Mouse (Mus musculus): ENCODE measurements at regions not wholly inside any gene's neighbourhood (a gene's known extent, or its start where the extent isn't known, plus 50 kb on each side); places are given as distances from the start of the nearest gene placed in this dataset.

- DNase-seq (ENCODE audit: low read depth, low spot score): no peak
Measured at GRCm38 (mm10) chr13:106562161-106562560, 374.6 kb downstream of the Ipo11 start.

DNA sequence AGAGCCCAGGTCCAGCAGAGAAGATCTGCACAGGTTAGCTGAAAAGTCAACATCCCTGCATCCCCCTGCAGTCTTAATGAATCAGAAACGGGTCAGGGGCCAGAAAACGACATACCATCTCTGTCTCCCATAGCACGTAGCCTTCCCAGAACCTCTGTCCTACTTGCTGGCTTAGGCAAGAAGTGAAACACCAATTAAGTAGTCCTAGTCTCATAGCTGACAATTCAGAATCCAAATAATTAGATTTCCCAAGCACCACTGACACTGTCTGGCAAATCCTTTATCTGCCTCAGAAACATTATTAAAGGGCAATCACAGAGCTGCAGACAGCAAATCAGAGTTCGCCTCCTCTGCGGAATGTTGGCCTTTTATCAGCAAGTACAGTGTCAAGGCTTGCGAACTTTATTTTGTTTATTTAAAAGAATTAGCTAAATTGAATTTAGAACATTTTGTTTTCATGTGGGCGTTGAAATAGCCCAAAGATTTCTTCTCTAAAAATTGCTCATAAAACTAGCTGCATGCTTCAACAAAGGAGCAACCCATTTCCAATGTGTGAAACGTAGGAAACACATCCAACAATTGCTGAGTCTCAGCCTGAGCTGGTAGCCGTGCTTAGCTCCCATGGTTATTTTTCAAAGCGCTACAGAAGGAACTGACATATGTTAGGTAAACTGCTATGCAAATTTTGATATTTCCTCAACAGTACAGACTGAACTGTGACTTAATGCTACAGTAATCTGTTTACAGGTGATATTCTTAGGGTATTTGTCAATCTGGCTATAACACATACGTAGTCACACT lies 411.2 kb downstream of the Ipo11 start:
- DNase-seq (ENCODE audit: low read depth, low spot score): no peak

DNA sequence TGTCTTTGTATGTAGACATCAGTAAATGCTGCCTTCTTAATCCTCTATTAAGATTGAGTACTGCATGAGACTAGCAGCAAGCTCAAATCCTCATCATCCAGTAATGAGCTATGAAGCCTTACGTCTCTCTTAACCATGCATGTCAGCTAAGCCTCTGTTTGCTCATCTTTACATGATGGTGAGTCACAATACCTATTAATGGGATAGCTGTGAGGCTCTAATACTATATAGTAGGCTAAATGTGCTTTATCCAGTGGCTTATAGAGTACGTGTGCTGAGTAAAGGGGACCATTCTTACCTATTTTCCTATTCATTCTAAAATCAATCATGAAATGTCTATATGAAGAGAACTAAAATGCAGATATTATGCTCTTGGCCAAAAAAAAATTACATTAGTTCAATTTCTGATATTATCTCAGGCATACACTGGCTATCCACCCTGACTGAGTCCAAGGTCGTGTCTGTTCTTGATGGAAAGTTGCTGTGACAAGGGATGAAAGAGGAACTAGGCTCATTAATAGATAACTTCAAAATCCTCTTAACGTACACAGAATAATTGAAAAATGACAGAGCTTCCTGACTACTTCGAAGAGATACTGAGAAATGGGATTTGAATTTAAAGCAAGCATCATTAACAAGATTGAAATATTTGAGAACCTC lies 422.1 kb downstream of the Ipo11 start:
- no peak for DNase-seq (ENCODE audit: low read depth, low spot score)

DNA sequence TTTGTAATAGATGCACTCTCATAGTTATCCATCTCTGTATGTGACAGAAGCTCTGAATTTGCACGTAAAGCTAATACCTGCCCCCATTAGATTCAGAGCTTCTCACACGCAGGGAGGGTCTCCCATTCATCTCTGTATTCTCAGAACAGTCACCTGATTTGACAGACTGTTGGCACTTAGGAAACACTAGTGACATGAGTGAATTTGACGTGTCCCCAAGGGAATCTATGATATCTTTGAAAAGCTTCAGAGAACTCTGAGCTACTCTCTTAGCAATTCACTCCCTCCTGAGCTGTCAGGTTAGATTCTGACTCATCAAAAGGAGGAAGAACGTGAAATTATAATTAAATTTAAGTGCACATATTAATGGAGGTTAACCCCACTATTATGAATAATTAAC lies 423.1 kb downstream of the Ipo11 start:
- no peak for DNase-seq (ENCODE audit: low read depth, low spot score)

- no peak for DNase-seq (ENCODE audit: low read depth, low spot score)
Measured at GRCm38 (mm10) chr13:106510435-106510834, 426.3 kb downstream of the Ipo11 start.

DNA sequence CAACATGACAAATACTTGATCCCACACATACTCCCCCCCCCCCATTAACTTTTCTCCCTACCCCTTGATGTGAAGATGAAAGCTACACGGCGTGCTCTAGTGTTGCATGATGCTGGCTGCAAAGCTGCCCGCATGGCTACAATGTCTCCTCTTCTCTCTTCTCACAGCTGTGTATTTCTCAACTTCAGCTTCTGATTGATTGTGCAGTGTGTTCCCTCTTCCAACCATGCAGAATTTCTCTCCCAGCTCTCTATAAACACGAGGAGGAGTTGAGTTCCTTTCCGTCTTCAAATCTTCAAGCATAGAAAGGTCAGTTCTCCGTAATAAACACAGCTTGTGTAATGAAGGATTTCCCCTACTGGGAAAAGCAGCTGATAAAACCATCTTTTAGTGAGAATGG lies 435.5 kb downstream of the Ipo11 start:
- no peak for DNase-seq (ENCODE audit: low read depth, low spot score)

DNA sequence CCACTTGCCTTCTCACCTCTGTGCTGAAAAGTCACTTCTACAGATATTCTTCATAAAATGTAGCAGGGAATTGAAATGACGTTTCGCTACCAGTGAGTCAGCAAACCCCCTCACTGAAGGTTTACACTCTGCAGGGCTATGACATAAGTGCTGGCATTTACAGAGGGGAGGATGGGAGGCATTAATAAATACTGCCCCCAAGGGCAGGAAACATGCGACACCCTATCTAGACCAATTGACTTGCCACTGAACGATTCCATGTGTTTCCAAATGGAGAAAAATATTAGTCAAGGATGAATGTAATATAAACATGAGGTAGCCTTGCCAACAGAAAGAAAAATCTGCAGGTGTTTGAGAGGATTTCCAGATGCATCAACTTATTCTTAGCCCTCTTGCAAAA lies 465.5 kb downstream of the Ipo11 start:
- DNase-seq (ENCODE audit: low read depth, low spot score): no peak

DNA sequence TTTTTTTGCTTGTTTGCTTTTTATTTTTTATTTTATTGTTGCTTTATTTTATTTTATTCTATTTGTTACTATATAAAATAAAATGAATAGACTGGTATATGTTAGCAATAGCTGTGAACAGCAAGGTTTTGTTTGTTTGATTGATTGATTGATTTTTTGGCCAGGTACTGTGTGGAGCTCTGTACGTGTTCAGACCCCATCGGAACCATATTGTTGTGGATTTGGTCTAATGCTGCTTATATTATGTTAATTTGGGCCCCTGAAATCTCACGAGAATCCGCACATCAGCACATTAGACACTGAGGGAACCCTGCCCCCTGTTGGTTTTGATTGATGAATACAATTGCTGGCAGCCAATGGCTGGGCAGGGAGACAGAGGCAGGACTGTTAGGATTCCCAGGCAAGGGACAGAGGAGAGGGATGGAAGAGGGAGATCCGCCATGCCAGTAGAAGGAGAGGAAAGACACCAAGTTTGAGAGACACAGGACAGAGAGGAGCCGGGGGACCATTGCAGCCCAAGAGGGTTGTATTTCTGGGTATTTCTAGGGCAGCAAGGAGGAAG lies 482.3 kb downstream of the Ipo11 start:
- no peak for DNase-seq (ENCODE audit: low read depth, low spot score)

- DNase-seq (ENCODE audit: low read depth, low spot score): no peak
Measured at GRCm38 (mm10) chr13:106432165-106432564, 504.6 kb downstream of the Ipo11 start.

- DNase-seq (ENCODE audit: low read depth, low spot score): no peak
Measured at GRCm38 (mm10) chr13:106406608-106407038, 530.1 kb downstream of the Ipo11 start.

DNA sequence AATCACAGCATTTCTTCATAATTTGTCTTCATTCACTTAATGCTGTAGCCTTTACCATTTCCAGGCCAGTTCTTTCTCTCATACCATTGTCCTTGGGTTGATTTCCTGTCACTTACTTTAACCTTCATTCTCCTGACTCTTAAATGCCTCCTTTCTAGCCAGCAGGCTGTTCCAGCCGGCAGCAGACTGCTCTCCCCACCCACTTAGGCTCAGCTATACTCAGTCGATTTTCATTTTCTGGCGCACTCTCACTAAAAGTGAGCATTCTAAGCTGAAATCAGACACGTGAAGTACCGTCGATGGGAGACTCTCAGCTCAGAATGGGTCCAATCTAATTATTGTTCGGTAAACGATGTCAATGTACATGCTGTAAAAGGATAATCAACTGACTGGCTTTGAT lies 544.1 kb downstream of the Ipo11 start:
- no peak for DNase-seq (ENCODE audit: low read depth, low spot score)

- no peak for DNase-seq (ENCODE audit: low read depth, low spot score)
Measured at GRCm38 (mm10) chr13:106388634-106389033, 548.1 kb downstream of the Ipo11 start.

DNA sequence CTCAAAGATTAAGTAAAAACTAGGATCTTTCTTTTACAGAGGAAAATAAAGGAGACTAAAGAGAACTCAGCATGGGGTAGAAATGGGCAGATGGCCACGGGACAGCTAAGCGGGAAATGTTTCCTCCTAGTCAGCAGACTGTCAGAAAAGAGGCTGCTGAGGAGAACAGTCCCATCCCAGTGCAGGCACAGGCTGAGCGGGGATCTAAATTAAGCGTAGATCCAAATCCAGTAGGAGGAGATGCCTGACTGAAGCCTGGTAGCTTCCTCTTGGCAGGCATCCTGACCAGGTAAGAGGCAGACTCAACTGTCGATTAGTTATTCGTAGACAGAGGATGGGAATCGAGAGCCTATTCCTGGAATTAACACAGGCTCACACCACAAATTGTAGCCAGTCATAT lies 569.2 kb downstream of the Ipo11 start:
- DNase-seq (ENCODE audit: low read depth, low spot score): no peak

- no peak for DNase-seq (ENCODE audit: low read depth, low spot score)
Measured at GRCm38 (mm10) chr13:106352614-106353409, 583.9 kb downstream of the Ipo11 start.

- no peak for DNase-seq (ENCODE audit: low read depth, low spot score)
Measured at GRCm38 (mm10) chr13:106332025-106332424, 604.7 kb downstream of the Ipo11 start.

DNA sequence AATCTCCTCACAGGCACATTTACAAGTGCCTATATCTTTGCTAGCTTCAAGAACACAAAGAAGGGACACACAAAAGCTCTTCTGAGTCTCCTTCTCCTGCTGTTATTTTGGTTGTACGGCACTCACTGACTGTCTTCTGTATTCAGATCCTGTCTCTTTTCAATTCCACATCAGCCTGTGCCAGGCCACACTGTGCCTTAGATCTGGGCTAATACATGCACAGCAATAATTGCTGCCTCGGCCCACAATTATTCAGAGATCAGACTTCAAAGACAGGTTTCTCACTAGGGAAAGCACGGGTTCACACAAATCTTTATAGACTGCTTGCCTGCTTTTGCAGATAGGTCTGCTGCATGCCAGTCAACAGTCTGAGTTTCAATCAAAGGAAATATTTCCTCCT lies 617.8 kb downstream of the Ipo11 start:
- no peak for DNase-seq (ENCODE audit: low read depth, low spot score)

DNA sequence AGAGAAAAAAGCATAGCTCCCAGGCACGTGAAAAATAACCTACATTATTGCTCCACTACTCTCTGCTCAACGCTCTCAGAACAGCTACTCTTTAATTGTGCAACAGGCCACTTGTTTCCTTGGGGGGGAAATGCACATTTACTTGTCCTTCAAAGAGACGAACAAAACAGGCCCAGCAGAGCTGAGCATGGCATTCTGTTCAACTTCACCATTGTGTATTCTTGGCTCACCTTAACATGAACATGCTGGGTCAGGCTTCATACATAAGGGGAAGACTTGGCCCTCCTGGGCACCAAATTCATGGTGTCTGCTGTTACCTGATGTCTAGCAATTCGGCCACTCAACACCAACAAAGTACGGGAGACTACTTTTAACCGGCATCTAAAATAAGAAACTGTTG lies 618.3 kb downstream of the Ipo11 start:
- DNase-seq (ENCODE audit: low read depth, low spot score): no peak

GRCm38 (mm10) chr13:106317300-106317699 lies 619.5 kb downstream of the Ipo11 start:
- no peak for DNase-seq (ENCODE audit: low read depth, low spot score)

DNA sequence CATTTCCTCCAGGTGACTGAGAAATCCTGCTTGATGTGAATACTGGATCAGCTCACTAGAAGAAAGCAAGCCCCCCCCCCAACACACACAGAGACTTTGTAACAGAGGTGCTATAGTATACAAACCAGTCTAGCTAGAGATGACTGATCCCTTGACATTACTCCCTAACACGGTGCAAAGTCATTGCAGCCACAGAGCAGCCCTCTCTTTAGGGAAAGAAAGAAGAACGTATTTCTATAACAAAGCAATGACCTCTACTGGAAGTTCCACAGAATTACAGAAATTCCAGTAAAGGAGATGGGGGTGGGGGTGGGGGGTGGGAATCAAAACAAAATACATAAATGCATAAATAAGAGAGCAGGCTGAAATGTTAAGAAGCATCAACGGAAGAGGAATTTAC lies 655.6 kb downstream of the Ipo11 start:
- no peak for DNase-seq (ENCODE audit: low read depth, low spot score)

- DNase-seq (ENCODE audit: low read depth, low spot score): no peak
Measured at GRCm38 (mm10) chr13:106259874-106260273, 676.9 kb downstream of the Ipo11 start.

Data from CD4-positive, CD25-positive, alpha-beta regulatory T cell, adult 2 months (primary cell).